ENCODE assay signal across 11 mouse cellular contexts in the genomic region with DNA sequence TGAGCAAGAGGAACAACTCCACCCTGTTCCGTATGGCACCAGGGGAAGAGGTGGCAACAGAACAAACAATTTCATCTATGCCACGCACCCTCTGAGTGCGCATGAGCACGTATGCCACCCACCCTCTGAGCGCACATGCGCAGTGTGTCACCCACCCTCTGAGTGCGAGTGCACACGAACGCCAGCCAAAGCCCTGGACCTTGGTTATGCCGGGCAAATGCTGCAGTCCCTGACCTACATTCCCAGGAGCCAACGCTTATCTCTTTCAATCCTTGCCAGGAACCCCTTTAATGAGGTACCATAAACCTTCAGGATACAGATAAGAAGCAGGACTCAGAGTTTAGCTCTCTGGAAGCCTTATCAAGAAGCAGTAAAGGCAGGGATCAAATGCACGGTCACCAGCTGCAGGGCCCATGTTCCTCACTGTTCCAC. TPM values are rescaled to one million over a fixed set of nuclear protein-coding genes. Genes with fewer than 3 reads are reported as not detected.
DNase-seq lines count a peak whose midpoint lies in the region; ATAC-seq and TF ChIP-seq lines count a peak whose summit lies in the region.
"Had no signal": no experiment of that assay in that cellular context is flagged by ENCODE, and none has a peak within 500 bp of the region (broad histone marks: within the 10 kb centered on the region; RNA-seq: fewer than 3 reads in every experiment).

No protein-coding gene starts in this region.

- H3K4me3 ChIP-seq in kidney, embryonic 16.5 days (ENCODE audit: low read length) = no peak overlapping the region
- H3K4me3 ChIP-seq in kidney, adult 2 months (ENCODE audit: insufficient read depth, low read depth, low read length) = no peak overlapping the region
- no peak overlapping the region for H3K4me3 ChIP-seq in liver, embryonic 13.5 days (replicated peaks)
- H3K4me3 ChIP-seq in small intestine, adult 2 months (ENCODE audit: low read depth, low read length) = no peak overlapping the region
- no peak overlapping the region for H3K4me3 ChIP-seq in neural tube, embryonic 15.5 days (replicated peaks)
- H3K4me3 ChIP-seq: embryonic facial prominence, embryonic 13.5 days; limb, embryonic 13.5 days had no signal

- no peaks in the 10 kb centered on the region for H3K36me3 ChIP-seq in kidney, embryonic 16.5 days (ENCODE audit: insufficient read depth, low read length)
- H3K36me3 ChIP-seq in kidney, adult 2 months (ENCODE audit: control insufficient read depth, insufficient read depth, low read length) = no peaks in the 10 kb centered on the region
- H3K36me3 ChIP-seq in liver, embryonic 13.5 days = no peaks in the 10 kb centered on the region
- H3K36me3 ChIP-seq in small intestine, adult 2 months (ENCODE audit: control insufficient read depth, insufficient read depth, low read length) = no peaks in the 10 kb centered on the region
- H3K36me3 ChIP-seq in neural tube, embryonic 15.5 days = no peaks in the 10 kb centered on the region
- H3K36me3 ChIP-seq: embryonic facial prominence, embryonic 13.5 days; limb, embryonic 13.5 days had no signal

- no peaks in the 10 kb centered on the region for H3K9me3 ChIP-seq in kidney, embryonic 16.5 days (ENCODE audit: low read length)
- H3K9me3 ChIP-seq in liver, embryonic 13.5 days (replicated peaks) = no peaks in the 10 kb centered on the region
- H3K9me3 ChIP-seq in neural tube, embryonic 15.5 days (replicated peaks) = no peaks in the 10 kb centered on the region
- H3K9me3 ChIP-seq: embryonic facial prominence, embryonic 13.5 days; limb, embryonic 13.5 days had no signal

- H3K9ac ChIP-seq in kidney, embryonic 16.5 days (replicated peaks; ENCODE audit: low read length) = no peak overlapping the region
- no peak overlapping the region for H3K9ac ChIP-seq in liver, embryonic 13.5 days
- H3K9ac ChIP-seq in neural tube, embryonic 15.5 days (replicated peaks) = no peak overlapping the region
- H3K9ac ChIP-seq: embryonic facial prominence, embryonic 13.5 days; limb, embryonic 13.5 days had no signal

- no peak for TF ChIP-seq POLR2A in kidney, adult 2 months (IDR thresholded peaks at IDR 0.05; ENCODE audit: low read depth, low read length)
- TF ChIP-seq POLR2A in small intestine, adult 2 months (IDR thresholded peaks at IDR 0.05; ENCODE audit: low read depth, low read length) = no peak

- DNase-seq in kidney, adult 2 months = no peak
- DNase-seq in cerebellum, adult 9-10 months = peak; percentile 66
- DNase-seq in liver, embryonic 13.5 days = peak; percentile 33
- no peak for DNase-seq in yolk sac, embryonic 10.5 days (ENCODE audit: low spot score)
- DNase-seq in frontal cortex, postnatal 14 days (ENCODE audit: low spot score in 2 of 2) = no peak
- DNase-seq: kidney, adult 18-20 months had no signal

- peaks cover 8% of the 10 kb centered on the region; the same call in 1 of the 2 replicates for H3K4me1 ChIP-seq in kidney, embryonic 16.5 days (ENCODE audit: insufficient read depth, low read length)
- H3K4me1 ChIP-seq in kidney, adult 2 months (ENCODE audit: control insufficient read depth, insufficient read depth, low read length) = peaks cover 2% of the 10 kb centered on the region; the same call in 1 of the 2 replicates
- peaks cover 23% of the 10 kb centered on the region for H3K4me1 ChIP-seq in liver, embryonic 13.5 days (replicated peaks)
- H3K4me1 ChIP-seq in small intestine, adult 2 months (ENCODE audit: control insufficient read depth, insufficient read depth, insufficient read length, low read length) = peaks cover 8% of the 10 kb centered on the region; the same call in 1 of the 2 replicates
- peaks cover 8% of the 10 kb centered on the region; the same call in 1 of the 2 replicates for H3K4me1 ChIP-seq in neural tube, embryonic 15.5 days

- H3K27ac ChIP-seq in kidney, embryonic 16.5 days (ENCODE audit: low read length) = no peak overlapping the region
- no peak overlapping the region for H3K27ac ChIP-seq in kidney, adult 2 months (ENCODE audit: insufficient read depth, low read depth, low read length)
- no peak overlapping the region for H3K27ac ChIP-seq in liver, embryonic 13.5 days
- H3K27ac ChIP-seq in small intestine, adult 2 months (ENCODE audit: insufficient read depth, low read depth, low read length) = peak overlapping the region; percentile 60
- H3K27ac ChIP-seq in neural tube, embryonic 15.5 days (replicated peaks) = no peak overlapping the region
- H3K27ac ChIP-seq: embryonic facial prominence, embryonic 13.5 days; limb, embryonic 13.5 days had no signal

- ATAC-seq in kidney, embryonic 16.5 days (ENCODE audit: low FRiP score, low TSS enrichment) = peak; percentile 42; the same call in 1 of the 2 replicates
- peak; percentile 86 for ATAC-seq in liver, embryonic 13.5 days (ENCODE audit: low read depth)
- ATAC-seq in neural tube, embryonic 15.5 days (ENCODE audit: low FRiP score) = no peak

- H3K4me2 ChIP-seq in kidney, embryonic 16.5 days (replicated peaks; ENCODE audit: low read depth, low read length) = no peak overlapping the region
- peak overlapping the region; percentile 45 for H3K4me2 ChIP-seq in liver, embryonic 13.5 days
- H3K4me2 ChIP-seq in neural tube, embryonic 15.5 days = no peak overlapping the region
- H3K4me2 ChIP-seq: embryonic facial prominence, embryonic 13.5 days; limb, embryonic 13.5 days had no signal

- WGBS in kidney, embryonic 16.5 days = 79% methylated on average over 12 of the region's 12 CpGs
- WGBS in kidney, adult 2 months = 88% methylated on average over 12 of the region's 12 CpGs
- 42% methylated on average over 12 of the region's 12 CpGs for WGBS in liver, embryonic 13.5 days (ENCODE audit: insufficient replicate concordance)
- 23% methylated on average over 12 of the region's 12 CpGs for WGBS in small intestine, adult 2 months
- WGBS in neural tube, embryonic 15.5 days = 87% methylated on average over 12 of the region's 12 CpGs

- H3K27me3 ChIP-seq in kidney, embryonic 16.5 days (ENCODE audit: insufficient read depth, low read length) = no peaks in the 10 kb centered on the region
- no peaks in the 10 kb centered on the region for H3K27me3 ChIP-seq in kidney, adult 2 months (replicated peaks; ENCODE audit: control insufficient read depth, insufficient read depth, low read length)
- no peaks in the 10 kb centered on the region for H3K27me3 ChIP-seq in liver, embryonic 13.5 days
- no peaks in the 10 kb centered on the region for H3K27me3 ChIP-seq in small intestine, adult 2 months (ENCODE audit: control insufficient read depth, insufficient read depth, low read length)
- no peaks in the 10 kb centered on the region for H3K27me3 ChIP-seq in neural tube, embryonic 15.5 days (replicated peaks)
- H3K27me3 ChIP-seq: embryonic facial prominence, embryonic 13.5 days; limb, embryonic 13.5 days had no signal

- no peak for TF ChIP-seq CTCF in kidney, adult 2 months (conservative IDR thresholded peaks at IDR 0.05; ENCODE audit: insufficient read depth, insufficient read length, low read depth, low read length)
- no peak for TF ChIP-seq CTCF in small intestine, adult 2 months (IDR thresholded peaks at IDR 0.05; ENCODE audit: extremely low read depth, insufficient read length, insufficient replicate concordance, low read depth, low read length)

RNA-seq across cellular contexts. Expression of gene Galnt7, which starts 50.8 kb away (rescaled TPM):
- polyA plus RNA-seq in kidney, embryonic 16.5 days (2015; fragmentation: Nextera tagmentation; extraction: Ambion mirVana) = 22.4 and 23.7 TPM in 2 replicates
- polyA plus RNA-seq in kidney, adult 2 months (2012; rRNA removed) = 2.7 and 3.1 TPM in 2 replicates
- 6.4 and 8.5 TPM in 2 replicates for polyA plus RNA-seq in liver, embryonic 13.5 days (2015; fragmentation: Nextera tagmentation; extraction: Ambion mirVana)
- polyA plus RNA-seq in small intestine, adult 2 months (2012; rRNA removed) = 2.2 and 3.7 TPM in 2 replicates
- 11.7 and 15.0 TPM in 2 replicates for polyA plus RNA-seq in neural tube, embryonic 15.5 days (2015; fragmentation: Nextera tagmentation; extraction: Ambion mirVana)

Comparison
In these comparisons a context has a peak if more than half of its experiments do, and no peak if none do; other contexts are left out.
1. DNase-seq: peak in cerebellum, adult 9-10 months (single experiment) and liver, embryonic 13.5 days (single experiment); none in kidney, adult 2 months (single experiment), yolk sac, embryonic 10.5 days (single experiment) and frontal cortex, postnatal 14 days (0 of 2).